Mouse (Mus musculus) limb, embryonic 10.5 days (tissue): ENCODE data around the gene Dkc1. TPM values are rescaled to one million over a fixed set of nuclear protein-coding genes. Genes with fewer than 3 reads are reported as not detected.
"Not testable (repeated sequence)": the region's sequence is repeated elsewhere in the genome, so short reads cannot be mapped to it uniquely, and the experiment has no call there.

ENCODE experiments used
- DNase-seq: peaks from one replicate; pipeline ENCODE4 v3.0.0-alpha.2; 2017; ENCODE audit warnings: low spot score
- H3K27ac ChIP-seq: fragments of 300-500 bp; sonication (generic); 2 replicates; pipeline ENCODE4 v1.5.1; 2016; ENCODE audit warnings: mild to moderate bottlenecking
- H3K27me3 ChIP-seq: fragments of 300-500 bp; sonication (generic); 2 replicates; pipeline ENCODE4 v1.6.1; 2016; ENCODE audit warnings: low read depth, mild to moderate bottlenecking; ENCODE audit not compliant: poor library complexity, severe bottlenecking
- H3K36me3 ChIP-seq: fragments of 300-500 bp; sonication (generic); 2 replicates; pipeline ENCODE4 v1.6.1; 2016; ENCODE audit warnings: mild to moderate bottlenecking, moderate library complexity
- H3K4me1 ChIP-seq: fragments of 300-500 bp; sonication (generic); 2 replicates; pipeline ENCODE4 v1.6.1; 2016
- H3K4me3 ChIP-seq: fragments of 300-500 bp; sonication (generic); 2 replicates; pipeline ENCODE4 v1.5.1; 2016; ENCODE audit warnings: mild to moderate bottlenecking, moderate library complexity
- H3K9me3 ChIP-seq: fragments of 300-500 bp; sonication (generic); replicated peaks from 2 replicates; pipeline ENCODE4 v1.6.1; 2016; ENCODE audit warnings: mild to moderate bottlenecking
- WGBS: fragments of 180-500 bp; shearing (Covaris S2); methylation state at CpG from one replicate; pipeline ENCODE4 v1.1.7; 2016; 5-methylcytosine and 5-hydroxymethylcytosine counted together
- polyA plus RNA-seq: library from polyadenylated mRNA; unstranded; fragments of >200 nt; fragmentation: Nextera tagmentation; extraction: Ambion mirVana; gene quantifications from 2 replicates; pipeline ENCODE4 v1.2.1, GENCODE M21; 2016

The Dkc1 gene
- polyA plus RNA-seq, 1 experiment from 2014 or later = 212 TPM

DNA sequence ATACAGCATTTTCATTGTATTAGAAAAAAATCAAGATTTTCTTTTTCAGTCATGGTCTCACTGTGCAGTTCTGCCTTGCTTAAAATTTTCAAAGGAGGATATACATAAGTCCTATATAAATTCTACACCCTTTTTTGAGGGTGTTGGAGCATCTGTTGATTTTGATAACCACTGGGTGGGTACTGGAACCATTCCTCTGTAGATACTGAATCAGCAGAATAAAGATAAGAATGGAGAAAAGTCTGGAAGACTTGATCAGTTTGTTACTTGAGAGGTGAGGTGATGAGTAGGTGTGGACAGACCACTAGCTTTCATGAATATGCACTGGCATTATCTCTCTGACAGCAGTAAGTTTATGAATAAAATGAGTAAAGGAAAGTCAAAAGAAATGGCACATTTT is 19.9 kb downstream of the Dkc1 start:
- no peaks in the 10 kb centered on the region for H3K27me3 ChIP-seq
- H3K27ac ChIP-seq = no peak overlapping the region
- no peak for DNase-seq
- no peaks in the 10 kb centered on the region for H3K4me1 ChIP-seq
- no peak overlapping the region for H3K4me3 ChIP-seq
- no peaks in the 10 kb centered on the region for H3K9me3 ChIP-seq
- peaks cover 5% of the 10 kb centered on the region for H3K36me3 ChIP-seq

- no peak for DNase-seq
- Histone ChIP-seq H3K4me1 (no peaks in the 10 kb centered on the region), H3K27me3 (no peaks in the 10 kb centered on the region), H3K36me3 (no peaks in the 10 kb centered on the region; the same call in 1 of the 2 replicates), H3K4me3 (no peak overlapping the region), H3K27ac (no peak overlapping the region), H3K9me3 (no peaks in the 10 kb centered on the region)
- 95% methylated on average over 3 of the region's 3 CpGs for WGBS
Measured at GRCm38 (mm10) chrX:75125606-75126005, 30.0 kb downstream of the Dkc1 start.

DNA sequence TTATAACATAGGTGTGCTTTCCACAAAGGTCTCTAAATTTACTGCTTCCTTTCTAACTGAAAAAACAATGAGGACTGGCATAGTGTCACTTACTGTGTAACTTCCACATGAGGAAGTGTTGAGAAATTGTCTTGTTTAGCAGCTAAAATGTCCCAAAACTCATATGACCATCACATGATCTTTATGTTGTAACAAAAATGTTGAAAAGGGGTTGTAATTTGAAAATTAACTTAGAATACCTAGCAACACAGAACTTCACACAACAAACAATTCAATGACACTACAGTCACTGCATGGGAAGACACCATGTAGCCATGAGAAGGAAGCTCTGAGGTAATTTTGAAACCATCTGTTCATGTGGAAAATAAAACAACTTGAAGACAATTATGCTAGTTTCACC is 31.2 kb downstream of the Dkc1 start:
- no peak overlapping the region for H3K27ac ChIP-seq
- no peak overlapping the region for H3K4me3 ChIP-seq
- no peak for DNase-seq
- H3K9me3 ChIP-seq = no peaks in the 10 kb centered on the region
- H3K36me3 ChIP-seq = no peaks in the 10 kb centered on the region; the same call in 1 of the 2 replicates
- H3K27me3 ChIP-seq = no peaks in the 10 kb centered on the region
- no peaks in the 10 kb centered on the region for H3K4me1 ChIP-seq

DNA sequence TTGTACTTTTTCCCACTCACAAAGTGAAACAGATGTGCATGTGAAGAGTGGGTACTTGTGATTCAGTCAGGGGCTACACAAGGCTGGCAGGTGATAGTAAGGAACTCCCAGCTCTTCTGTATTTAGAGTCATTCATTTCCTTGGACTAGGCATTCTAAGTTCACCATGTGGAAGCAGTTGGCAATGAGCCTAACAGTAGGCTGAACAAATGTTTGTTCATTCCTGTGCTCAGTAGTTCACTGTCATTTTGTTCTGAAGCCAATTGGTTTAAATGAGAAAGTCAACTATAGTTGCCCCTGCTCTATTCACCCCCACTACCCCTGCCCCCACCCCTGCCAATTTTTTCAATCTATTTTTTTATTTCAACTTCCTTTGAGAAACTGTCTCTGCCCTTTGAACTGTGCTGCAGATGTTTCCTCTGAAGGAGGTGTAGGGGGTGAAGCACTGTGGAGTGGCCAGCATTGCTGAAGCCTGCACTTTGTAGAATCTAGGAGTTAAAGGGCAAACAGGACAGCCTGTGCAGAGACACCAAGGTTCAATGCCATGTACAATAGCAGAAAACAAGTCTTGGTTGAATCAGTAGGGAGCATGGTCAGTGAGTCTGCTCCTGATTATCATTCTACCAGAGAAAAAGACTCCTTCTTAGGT is 32.8 kb downstream of the Dkc1 start:
- Histone ChIP-seq H3K4me3 (no peak overlapping the region), H3K27ac (no peak overlapping the region), H3K36me3 (no peaks in the 10 kb centered on the region; the same call in 1 of the 2 replicates), H3K9me3 (no peaks in the 10 kb centered on the region), H3K27me3 (no peaks in the 10 kb centered on the region), H3K4me1 (no peaks in the 10 kb centered on the region)
- no peak for DNase-seq

DNA sequence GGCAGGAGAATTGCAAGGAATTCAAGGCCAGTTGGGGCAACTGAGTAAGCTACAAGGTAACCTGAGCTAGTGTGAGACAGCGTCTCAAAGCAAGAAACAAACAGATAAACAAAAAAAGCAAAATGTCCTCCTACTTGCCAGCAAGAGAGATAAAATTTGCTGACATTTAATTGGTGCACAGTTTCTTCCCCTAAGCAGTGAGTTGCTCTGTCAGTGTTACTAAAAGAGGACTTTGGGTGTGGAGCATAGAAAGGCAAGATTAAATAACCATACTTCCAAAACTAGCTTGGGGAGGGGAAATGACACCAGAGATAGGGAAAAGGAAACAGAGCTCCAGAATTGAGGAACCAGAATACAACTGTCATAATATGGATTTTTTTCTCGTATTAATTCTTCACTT is 33.8 kb downstream of the Dkc1 start:
- no peaks in the 10 kb centered on the region for H3K4me1 ChIP-seq
- no peaks in the 10 kb centered on the region for H3K9me3 ChIP-seq
- no peaks in the 10 kb centered on the region for H3K27me3 ChIP-seq
- H3K4me3 ChIP-seq = no peak overlapping the region
- DNase-seq = no peak
- no peak overlapping the region for H3K27ac ChIP-seq
- 83% methylated on average over 2 of the region's 2 CpGs for WGBS
- no peaks in the 10 kb centered on the region; the same call in 1 of the 2 replicates for H3K36me3 ChIP-seq

GRCm38 (mm10) chrX:75130467-75131160 is 35.0 kb downstream of the Dkc1 start, which contains the start of gene Mpp1:
Mpp1 (minus strand) TSS chrX:75131016.
- no peaks in the 10 kb centered on the region for H3K4me1 ChIP-seq
- no peaks in the 10 kb centered on the region for H3K27me3 ChIP-seq
- H3K27ac ChIP-seq = peak within 1 kb of the TSS; percentile 79
- H3K36me3 ChIP-seq = no peaks in the 10 kb centered on the region
- peak; percentile 79 for DNase-seq
- no peaks in the 10 kb centered on the region for H3K9me3 ChIP-seq
- H3K4me3 ChIP-seq = peak within 1 kb of the TSS; percentile 57
- 13% methylated on average over 36 of the region's 36 CpGs for WGBS

DNA sequence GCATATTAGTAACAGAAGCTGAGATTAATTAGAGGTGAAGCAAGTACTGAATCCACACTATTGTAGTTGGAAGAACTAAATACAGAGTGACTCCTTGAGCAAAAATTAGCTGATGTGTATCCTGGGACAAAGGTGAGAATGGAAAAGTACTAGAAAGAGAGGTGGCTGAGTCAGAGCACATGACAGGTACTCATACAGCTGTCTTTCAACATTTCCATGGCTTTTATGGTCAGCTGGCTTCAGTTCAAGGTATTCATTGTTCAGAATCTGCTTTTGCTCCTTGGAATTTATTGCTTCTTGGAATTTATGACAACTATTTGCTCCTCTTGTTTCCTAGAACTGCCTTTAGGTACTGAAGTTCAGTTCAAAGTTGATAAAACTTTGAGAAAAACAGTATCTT is 41.3 kb downstream of the Dkc1 start:
- H3K27me3 ChIP-seq = no peaks in the 10 kb centered on the region
- DNase-seq = no peak
- H3K27ac ChIP-seq = no peak overlapping the region
- H3K9me3 ChIP-seq = no peaks in the 10 kb centered on the region
- H3K4me3 ChIP-seq = no peak overlapping the region
- H3K36me3 ChIP-seq = no peaks in the 10 kb centered on the region
- no peaks in the 10 kb centered on the region for H3K4me1 ChIP-seq

DNA sequence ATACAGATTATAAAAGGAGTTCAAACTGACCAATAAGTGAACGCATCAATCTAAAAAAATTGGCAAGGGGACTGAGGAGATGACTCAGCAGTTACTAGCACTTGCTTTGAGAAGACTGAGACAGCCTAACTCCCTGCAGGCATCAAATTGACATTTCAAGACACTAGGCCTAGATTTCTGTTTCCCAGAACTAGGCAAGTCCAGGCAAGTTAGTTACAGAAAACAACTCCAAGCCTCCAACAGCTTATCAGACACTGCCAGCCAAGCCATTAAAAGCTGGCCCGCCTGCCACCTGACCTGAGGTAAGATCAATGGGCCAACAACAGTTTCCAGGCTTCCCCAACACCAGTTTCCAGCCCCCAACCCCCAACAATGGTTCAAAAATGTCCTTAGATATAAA is 42.1 kb downstream of the Dkc1 start:
- Histone ChIP-seq H3K27me3 (no peaks in the 10 kb centered on the region), H3K4me3 (no peak overlapping the region), H3K36me3 (no peaks in the 10 kb centered on the region), H3K27ac (no peak overlapping the region), H3K4me1 (no peaks in the 10 kb centered on the region), H3K9me3 (no peaks in the 10 kb centered on the region)
- DNase-seq = no peak
- WGBS = 89% methylated on average over 2 of the region's 2 CpGs

DNA sequence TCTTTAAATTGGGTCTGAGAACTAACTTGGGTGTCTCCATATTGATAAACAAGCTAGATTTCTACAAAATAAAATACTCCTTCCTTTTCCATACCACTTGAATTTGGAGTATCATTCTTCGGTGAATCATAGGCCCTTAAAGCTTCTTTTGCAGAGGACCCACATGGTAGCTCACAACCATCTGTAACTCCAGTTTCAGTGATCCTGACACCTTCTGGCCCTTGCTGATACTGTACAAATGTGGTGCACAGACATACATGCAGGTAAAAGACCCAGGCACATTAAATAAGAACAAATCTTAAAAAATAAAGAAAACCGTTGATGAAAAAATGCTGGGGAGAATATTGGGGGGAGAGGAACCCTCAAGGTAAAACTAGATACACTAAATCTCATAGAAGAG is 42.5 kb downstream of the Dkc1 start:
- 87% methylated on average over 2 of the region's 2 CpGs for WGBS
- Histone ChIP-seq H3K9me3 (no peaks in the 10 kb centered on the region), H3K4me1 (no peaks in the 10 kb centered on the region), H3K27me3 (no peaks in the 10 kb centered on the region), H3K4me3 (no peak overlapping the region), H3K27ac (no peak overlapping the region), H3K36me3 (no peaks in the 10 kb centered on the region)
- no peak for DNase-seq

DNA sequence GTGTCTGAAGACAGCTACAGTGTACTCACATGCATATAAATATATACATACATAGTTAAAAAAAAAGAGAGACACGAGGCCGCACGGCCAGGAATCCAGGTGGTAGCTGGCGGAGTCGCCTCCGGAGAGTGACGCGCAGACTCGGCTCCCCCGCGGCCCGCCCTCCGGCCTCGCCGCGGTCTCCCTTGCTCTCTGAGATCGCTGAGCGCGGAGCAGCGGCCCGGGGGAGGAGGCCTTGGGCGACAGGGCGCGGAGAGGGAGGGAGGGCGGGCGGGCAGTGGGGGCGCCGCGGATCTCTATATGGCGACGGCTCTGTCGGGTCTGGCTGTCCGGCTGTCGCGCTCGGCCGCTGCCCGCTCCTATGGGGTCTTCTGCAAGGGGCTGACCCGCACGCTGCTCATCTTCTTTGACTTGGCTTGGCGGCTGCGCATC is 47.5 kb downstream of the Dkc1 start:
- not testable (repeated sequence) for H3K27ac ChIP-seq, H3K4me1 ChIP-seq, H3K36me3 ChIP-seq, H3K27me3 ChIP-seq, H3K9me3 ChIP-seq
- DNase-seq = peak; percentile 35
- peak overlapping the region; percentile 47 for H3K4me3 ChIP-seq
- 13% methylated on average over 27 of the region's 42 CpGs for WGBS

- H3K36me3 ChIP-seq = no peaks in the 10 kb centered on the region
- no peaks in the 10 kb centered on the region for H3K4me1 ChIP-seq
- H3K27me3 ChIP-seq = no peaks in the 10 kb centered on the region
- no peaks in the 10 kb centered on the region for H3K9me3 ChIP-seq
- no peak for DNase-seq
- H3K4me3 ChIP-seq = no peak overlapping the region
- H3K27ac ChIP-seq = no peak overlapping the region
- 83% methylated on average over 4 of the region's 4 CpGs for WGBS
Measured at GRCm38 (mm10) chrX:75148414-75148813, 52.8 kb downstream of the Dkc1 start.

GRCm38 (mm10) chrX:75150304-75150703 is 54.6 kb downstream of the Dkc1 start:
- WGBS = 86% methylated on average over 2 of the region's 2 CpGs
- H3K27ac ChIP-seq = no peak overlapping the region
- no peak for DNase-seq
- no peaks in the 10 kb centered on the region for H3K27me3 ChIP-seq
- H3K4me1 ChIP-seq = no peaks in the 10 kb centered on the region
- H3K36me3 ChIP-seq = no peaks in the 10 kb centered on the region
- H3K4me3 ChIP-seq = no peak overlapping the region
- H3K9me3 ChIP-seq = no peaks in the 10 kb centered on the region

DNA sequence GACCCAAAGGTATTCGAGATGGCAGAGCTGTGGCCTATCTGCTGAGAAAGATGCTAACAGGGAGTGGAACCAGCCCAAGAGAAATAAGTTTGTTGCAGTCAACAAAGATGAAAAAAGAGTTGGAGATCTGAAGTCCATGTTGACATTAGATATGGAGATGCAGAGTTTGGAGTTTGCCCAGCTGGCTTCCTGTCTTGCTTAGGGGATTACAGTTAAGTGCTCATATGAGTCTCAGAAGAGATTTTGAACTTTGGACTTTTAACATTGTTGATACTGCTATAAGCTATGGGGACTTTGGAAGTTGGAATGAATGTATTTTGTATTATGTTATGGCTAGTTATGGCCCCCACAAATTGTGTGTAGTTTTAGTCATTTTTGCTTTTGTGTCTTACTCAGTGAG is 56.6 kb downstream of the Dkc1 start:
- Histone ChIP-seq H3K4me1 (no peaks in the 10 kb centered on the region), H3K9me3 (no peaks in the 10 kb centered on the region), H3K36me3 (no peaks in the 10 kb centered on the region), H3K4me3 (no peak overlapping the region), H3K27ac (no peak overlapping the region), H3K27me3 (no peaks in the 10 kb centered on the region)
- WGBS = 58% methylated on average over 1 of the region's 1 CpGs
- no peak for DNase-seq
